ENCODE assay signal across 9 mouse cellular contexts in genomic region chr15:10840621-10841034, GRCm38 (mm10).
DNase-seq lines count a peak whose midpoint lies in the region; ATAC-seq and TF ChIP-seq lines count a peak whose summit lies in the region.
"Had no signal": no experiment of that assay in that cellular context is flagged by ENCODE, and none has a peak within 500 bp of the region (broad histone marks: within the 10 kb centered on the region; RNA-seq: fewer than 3 reads in every experiment).

No protein-coding gene starts in this region.

- no peak overlapping the region for H3K4me2 ChIP-seq in midbrain, postnatal 0 days (ENCODE audit: low read depth, low read length, poor library complexity, severe bottlenecking)
- H3K4me2 ChIP-seq in midbrain, embryonic 11.5 days = no peak overlapping the region

- no peaks in the 10 kb centered on the region for H3K4me1 ChIP-seq in midbrain, postnatal 0 days (ENCODE audit: insufficient read depth, low read length)
- H3K4me1 ChIP-seq in midbrain, embryonic 11.5 days (ENCODE audit: control insufficient read depth, insufficient read depth, low read length) = no peaks in the 10 kb centered on the region

- ATAC-seq in midbrain, postnatal 0 days (ENCODE audit: low FRiP score) = no peak; the same call in 1 of the 2 replicates
- ATAC-seq in midbrain, embryonic 11.5 days (ENCODE audit: low FRiP score) = no peak

- H3K9me3 ChIP-seq in midbrain, postnatal 0 days (ENCODE audit: low read length) = no peaks in the 10 kb centered on the region
- H3K9me3 ChIP-seq in midbrain, embryonic 11.5 days (ENCODE audit: control insufficient read depth, low read length) = no peaks in the 10 kb centered on the region

- peak; percentile 11 for DNase-seq in cerebellum, adult 11-12 months
- no peak for DNase-seq in cerebellum, adult 8-10 months
- peak; percentile 63 for DNase-seq in midbrain, postnatal 0 days (ENCODE audit: low spot score)
- no peak for DNase-seq in midbrain, embryonic 11.5 days (ENCODE audit: low spot score, missing footprints)
- DNase-seq in left cerebral cortex, adult 11 months (ENCODE audit: low spot score) = peak; percentile 76
- peak; percentile 97 for DNase-seq in telencephalon, adult 2 months (ENCODE audit: low read depth, low spot score)
- no peak for DNase-seq in spleen, postnatal 36 days (ENCODE audit: low spot score in 2 of 2)
- no peak for DNase-seq in adrenal gland, postnatal 36 days
- DNase-seq: spleen, adult 18-20 months had no signal

- TF ChIP-seq CTCF in midbrain, postnatal 0 days (IDR thresholded peaks at IDR 0.05) = no peak

- no peaks in the 10 kb centered on the region for H3K36me3 ChIP-seq in midbrain, postnatal 0 days (ENCODE audit: insufficient read depth, low read length)
- no peaks in the 10 kb centered on the region for H3K36me3 ChIP-seq in midbrain, embryonic 11.5 days (ENCODE audit: control insufficient read depth, insufficient read depth, low read length)

- H3K27me3 ChIP-seq in midbrain, postnatal 0 days (ENCODE audit: insufficient read depth, low read length) = no peaks in the 10 kb centered on the region
- no peaks in the 10 kb centered on the region for H3K27me3 ChIP-seq in midbrain, embryonic 11.5 days (ENCODE audit: control insufficient read depth, insufficient read depth, low read length)

- 85% methylated on average over 4 of the region's 4 CpGs for WGBS in midbrain, postnatal 0 days
- 81% methylated on average over 4 of the region's 4 CpGs for WGBS in midbrain, embryonic 11.5 days

- no peak overlapping the region for H3K27ac ChIP-seq in midbrain, postnatal 0 days (ENCODE audit: low read depth, low read length)
- no peak overlapping the region for H3K27ac ChIP-seq in midbrain, embryonic 11.5 days (ENCODE audit: low read depth, low read length)

- no peak overlapping the region for H3K4me3 ChIP-seq in midbrain, postnatal 0 days (ENCODE audit: low read depth, low read length)
- H3K4me3 ChIP-seq in midbrain, embryonic 11.5 days (ENCODE audit: low read depth, low read length) = no peak overlapping the region

- H3K9ac ChIP-seq in midbrain, postnatal 0 days (replicated peaks; ENCODE audit: low read length, poor library complexity, severe bottlenecking) = no peak overlapping the region
- H3K9ac ChIP-seq in midbrain, embryonic 11.5 days (ENCODE audit: low read length) = no peak overlapping the region

Comparison
In these comparisons a context has a peak if more than half of its experiments do, and no peak if none do; other contexts are left out.
1. DNase-seq: peak in cerebellum, adult 11-12 months (single experiment), midbrain, postnatal 0 days (single experiment), left cerebral cortex, adult 11 months (single experiment) and telencephalon, adult 2 months (single experiment); none in cerebellum, adult 8-10 months (single experiment), midbrain, embryonic 11.5 days (single experiment), spleen, postnatal 36 days (0 of 2) and adrenal gland, postnatal 36 days (0 of 2).